Mouse (Mus musculus): ENCODE results near the gene Abcf1.
A peak's percentile ranks its signal among the peaks of the same experiment; 100 is the strongest.
"Not testable (repeated sequence)": the region's sequence is repeated elsewhere in the genome, so short reads cannot be mapped to it uniquely, and the experiment has no call there.

Abcf1 gene

GRCm38 (mm10) chr17:35969418-35970389 lies at the start of gene Abcf1:
Gene Abcf1, minus strand, starts transcription at chr17:35969761.
- DNase-seq = peak; percentile 100

- no peak for DNase-seq
Measured at GRCm38 (mm10) chr17:36018979-36019378, 49.4 kb upstream of the Abcf1 start.

GRCm38 (mm10) chr17:36017046-36017445 lies 47.5 kb upstream of the Abcf1 start:
- no peak for DNase-seq

GRCm38 (mm10) chr17:36014977-36015376 lies 45.4 kb upstream of the Abcf1 start:
- DNase-seq = no peak

- not testable (repeated sequence) for DNase-seq
Measured at GRCm38 (mm10) chr17:36004409-36004808, 34.8 kb upstream of the Abcf1 start.

- DNase-seq = no peak
Measured at GRCm38 (mm10) chr17:36003331-36003730, 33.8 kb upstream of the Abcf1 start.

GRCm38 (mm10) chr17:36001966-36002365 lies 32.4 kb upstream of the Abcf1 start:
- no peak for DNase-seq

- DNase-seq = peak; percentile 58
Measured at GRCm38 (mm10) chr17:36001121-36001897, 31.7 kb upstream of the Abcf1 start.

GRCm38 (mm10) chr17:36000349-36000748 lies 30.8 kb upstream of the Abcf1 start:
- DNase-seq = no peak

- DNase-seq = peak; percentile 88
Measured at GRCm38 (mm10) chr17:35999356-35999755, 29.8 kb upstream of the Abcf1 start.

GRCm38 (mm10) chr17:35998545-35999305 lies 29.2 kb upstream of the Abcf1 start:
- peak; percentile 52 for DNase-seq

GRCm38 (mm10) chr17:35997713-35998510 lies 28.4 kb upstream of the Abcf1 start:
- DNase-seq = peak; percentile 67

- DNase-seq = peak; percentile 99
Measured at GRCm38 (mm10) chr17:35996949-35997348, 27.4 kb upstream of the Abcf1 start.

- DNase-seq = peak; percentile 26
Measured at GRCm38 (mm10) chr17:35994879-35995240, 25.3 kb upstream of the Abcf1 start.

- peak; percentile 83 for DNase-seq
Measured at GRCm38 (mm10) chr17:35994175-35994878, 24.8 kb upstream of the Abcf1 start.

GRCm38 (mm10) chr17:35993675-35994074 lies 24.1 kb upstream of the Abcf1 start:
- DNase-seq = peak; percentile 86

GRCm38 (mm10) chr17:35991781-35992180 lies 22.2 kb upstream of the Abcf1 start:
- DNase-seq = no peak

- DNase-seq = no peak
Measured at GRCm38 (mm10) chr17:35981776-35982175, 12.2 kb upstream of the Abcf1 start.

- no peak for DNase-seq
Measured at GRCm38 (mm10) chr17:35980363-35980754, 10.8 kb upstream of the Abcf1 start.

- DNase-seq = peak; percentile 91
Measured at GRCm38 (mm10) chr17:35979401-35980362, 10.1 kb upstream of the Abcf1 start, which contains the start of the genes Gnl1 and Prr3. Gene Gnl1, plus strand, starts transcription at chr17:35979851. Gene Prr3, minus strand, starts transcription at chr17:35980236.
